Mouse (Mus musculus): ENCODE results near the gene Zbtb7b. TPM values are rescaled to one million over a fixed set of nuclear protein-coding genes. Genes with fewer than 3 reads are reported as not detected.
A peak's percentile ranks its signal among the peaks of the same experiment; 100 is the strongest.

Gene Zbtb7b
- total RNA-seq, 2 experiments from 2014 or later: 11.3 to 13.4 TPM

DNA sequence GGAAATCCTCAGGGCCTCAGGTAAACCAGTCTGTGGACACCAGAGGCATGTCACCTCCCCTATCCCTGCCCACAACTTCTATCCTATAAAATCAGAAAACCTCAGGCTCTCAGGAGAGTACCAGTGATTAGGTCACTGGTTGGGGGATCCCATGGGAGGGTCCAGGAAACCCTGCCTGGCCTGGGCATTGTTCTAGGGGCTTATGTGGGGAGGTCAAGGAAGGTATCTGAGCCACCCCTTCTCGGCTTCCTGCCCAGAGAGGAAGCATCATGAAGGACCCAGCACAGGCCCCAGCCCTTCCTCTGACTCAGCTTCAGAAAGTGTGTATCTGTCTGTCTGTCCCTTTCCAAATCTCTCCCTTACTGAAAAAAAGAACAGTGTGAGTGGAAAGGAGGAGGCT lies 46.7 kb downstream of the Zbtb7b start:
- H3K27ac ChIP-seq: peak overlapping the region; percentile 95; the same call in 1 of the 2 replicates
- no peak for DNase-seq (ENCODE audit: low spot score in 2 of 2)
- H3K4me3 ChIP-seq: no peak overlapping the region
- TF ChIP-seq CTCF (conservative IDR thresholded peaks at IDR 0.05): no peak

DNA sequence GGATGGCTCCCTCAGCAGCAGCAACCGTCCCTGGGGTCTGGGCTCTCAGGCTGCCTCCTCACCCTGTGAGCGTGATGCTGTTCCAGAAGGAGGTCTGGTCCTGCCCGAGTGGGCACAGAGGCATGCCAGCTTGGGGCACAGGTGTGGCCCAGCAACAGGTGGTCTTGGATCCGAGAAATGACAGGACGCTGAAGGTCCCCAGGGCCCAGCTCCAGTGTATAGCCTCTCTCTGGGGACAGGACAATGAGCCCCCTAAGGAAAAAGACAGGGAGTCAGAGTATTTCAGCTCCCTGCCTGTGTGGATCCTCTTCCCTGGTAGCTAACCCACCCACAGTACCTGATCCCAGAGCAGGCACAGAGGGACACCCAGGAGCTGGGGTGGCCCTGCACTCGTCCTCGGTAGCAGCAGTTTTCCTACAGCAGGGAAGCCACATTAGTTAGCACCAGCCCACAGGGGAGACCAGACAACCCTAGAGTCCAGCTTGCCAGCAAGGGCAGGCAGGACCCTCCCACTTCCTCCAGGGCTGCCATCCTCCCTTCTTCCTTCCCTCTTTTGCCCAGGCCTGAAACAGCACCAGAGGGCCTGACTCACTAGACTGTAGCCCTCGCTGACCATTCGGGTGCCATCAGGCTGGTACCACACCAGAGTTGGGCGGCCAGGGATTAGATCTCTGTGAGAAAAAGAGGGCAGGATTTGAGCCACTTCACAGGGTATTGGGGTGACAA lies 47.6 kb downstream of the Zbtb7b start:
- Histone ChIP-seq H3K4me3 (no peak overlapping the region), H3K27ac (no peak overlapping the region)
- TF ChIP-seq CTCF (conservative IDR thresholded peaks at IDR 0.05): no peak
- no peak for DNase-seq (ENCODE audit: low spot score in 2 of 2)

DNA sequence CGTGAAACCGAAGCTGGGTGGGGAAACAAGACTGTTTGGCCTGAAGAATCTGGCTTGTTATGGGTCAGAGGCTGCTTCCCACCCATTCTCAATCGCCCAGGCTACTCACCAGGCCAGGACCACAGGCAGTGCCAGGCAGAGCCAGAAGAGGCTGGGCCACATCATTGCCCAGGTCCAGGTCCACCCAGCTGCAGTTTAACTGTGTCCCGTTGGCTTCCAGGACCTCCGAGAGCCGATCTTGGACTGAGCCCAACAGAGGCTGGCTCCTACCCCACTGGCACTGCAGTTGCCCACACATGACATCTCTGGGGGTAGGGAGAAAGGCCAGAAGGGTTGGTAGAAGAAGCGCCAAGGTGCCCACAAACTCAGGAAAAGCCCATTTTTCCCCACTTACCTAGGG lies 51.3 kb downstream of the Zbtb7b start:
- no peak for DNase-seq (ENCODE audit: low spot score in 2 of 2)
- H3K4me3 ChIP-seq: no peak overlapping the region
- TF ChIP-seq CTCF (conservative IDR thresholded peaks at IDR 0.05): no peak
- no peak overlapping the region for H3K27ac ChIP-seq

GRCm38 (mm10) chr3:89341794-89342193 lies 52.8 kb downstream of the Zbtb7b start:
- no peak for DNase-seq (ENCODE audit: low spot score in 2 of 2)
- Histone ChIP-seq H3K4me3 (no peak overlapping the region), H3K27ac (0 out of 2 replicates have a peak overlapping the region, but pooled peaks have one; percentile 18)
- no peak for TF ChIP-seq CTCF (conservative IDR thresholded peaks at IDR 0.05)

GRCm38 (mm10) chr3:89340465-89340864 lies 54.1 kb downstream of the Zbtb7b start:
- Histone ChIP-seq H3K4me3 (no peak overlapping the region), H3K27ac (no peak overlapping the region)
- TF ChIP-seq CTCF (conservative IDR thresholded peaks at IDR 0.05): peak; percentile 93
- peak; percentile 74 to 93 for DNase-seq (ENCODE audit: low spot score in 2 of 2)

- no peak overlapping the region for H3K27ac ChIP-seq
Measured at GRCm38 (mm10) chr3:89339416-89339815, 55.2 kb downstream of the Zbtb7b start.

GRCm38 (mm10) chr3:89337721-89338578 lies 56.6 kb downstream of the Zbtb7b start, which contains the start of gene Efna4:
Gene Efna4, minus strand, starts transcription at chr3:89338028.
- TF ChIP-seq CTCF (conservative IDR thresholded peaks at IDR 0.05): no peak
- H3K27ac ChIP-seq: peak within 1 kb of the TSS; percentile 83

More at GRCm38 (mm10) chr3:89339416-89339815, 55.2 kb downstream of the Zbtb7b start:
- peak; percentile 72 to 76 for DNase-seq (ENCODE audit: low spot score in 2 of 2)
- peak; percentile 97 for TF ChIP-seq CTCF (conservative IDR thresholded peaks at IDR 0.05)
- no peak overlapping the region for H3K4me3 ChIP-seq

DNA sequence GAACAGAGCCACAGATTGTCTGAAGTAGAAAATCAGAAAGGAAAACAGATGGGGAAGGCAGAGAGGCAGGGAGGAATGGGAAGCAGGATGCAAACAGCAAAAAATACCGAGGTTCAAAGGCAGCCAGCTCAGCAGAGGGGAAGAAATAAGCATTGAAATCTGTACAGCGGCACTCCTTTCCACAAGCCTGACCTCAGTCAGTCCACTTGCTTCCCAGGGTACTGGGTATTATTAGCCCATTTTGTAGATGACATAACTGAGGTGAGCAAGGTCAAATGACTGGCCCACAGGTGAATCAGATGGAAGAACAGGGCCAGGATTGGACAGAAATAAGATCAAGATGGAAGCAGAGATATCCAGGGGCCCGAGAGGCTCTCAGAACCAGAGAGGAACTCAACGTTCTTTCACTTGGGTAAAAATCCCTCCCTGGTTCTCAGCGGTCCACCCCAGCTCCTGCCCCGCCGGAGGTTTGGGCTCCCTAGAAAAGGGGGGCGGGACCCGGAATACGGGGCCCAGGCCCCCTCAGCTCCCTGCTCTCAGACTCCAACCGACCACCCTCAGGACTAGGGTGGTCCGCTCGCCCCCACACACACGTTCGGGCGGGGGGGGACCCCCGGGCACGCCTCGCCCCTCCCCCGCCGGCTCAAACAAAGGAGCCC lies 57.4 kb downstream of the Zbtb7b start:
- DNase-seq (ENCODE audit: low spot score in 2 of 2): peak in 1 of 2 experiments; percentile 54
- TF ChIP-seq CTCF (conservative IDR thresholded peaks at IDR 0.05): no peak
- peak overlapping the region; percentile 83 for H3K27ac ChIP-seq
- H3K4me3 ChIP-seq: peak overlapping the region; percentile 66

More at GRCm38 (mm10) chr3:89337721-89338578, 56.6 kb downstream of the Zbtb7b start, which contains the start of gene Efna4:
- peak within 1 kb of the TSS; percentile 66 for H3K4me3 ChIP-seq
- no peak for DNase-seq (ENCODE audit: low spot score in 2 of 2)

GRCm38 (mm10) chr3:89336529-89336928 lies 58.0 kb downstream of the Zbtb7b start:
- H3K27ac ChIP-seq: peak overlapping the region; percentile 83
- TF ChIP-seq CTCF (conservative IDR thresholded peaks at IDR 0.05): no peak
- no peak for DNase-seq (ENCODE audit: low spot score in 2 of 2)
- H3K4me3 ChIP-seq: no peak overlapping the region

GRCm38 (mm10) chr3:89333053-89333452 lies 61.5 kb downstream of the Zbtb7b start:
- no peak for TF ChIP-seq CTCF (conservative IDR thresholded peaks at IDR 0.05)
- DNase-seq (ENCODE audit: low spot score in 2 of 2): no peak
- Histone ChIP-seq H3K4me3 (no peak overlapping the region), H3K27ac (no peak overlapping the region)

DNA sequence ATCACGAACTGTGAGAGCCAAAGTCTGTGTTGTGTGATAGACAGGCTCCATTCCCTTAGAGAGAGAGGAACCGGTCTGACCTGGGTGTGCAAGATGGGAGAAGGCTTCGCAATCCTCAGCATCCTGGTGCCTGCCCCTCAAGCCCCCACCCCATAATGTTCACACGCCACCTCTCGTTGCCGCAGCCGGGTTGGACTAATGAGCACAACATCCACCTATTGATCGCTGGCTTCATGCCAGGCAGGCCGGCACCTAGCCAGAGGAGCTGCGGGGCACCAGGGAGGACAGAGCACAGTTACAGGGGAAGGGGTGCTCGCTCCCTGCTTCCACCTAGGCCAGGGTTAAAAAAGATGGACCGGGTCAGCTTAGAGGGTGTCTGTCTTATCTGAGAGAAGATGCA lies 62.1 kb downstream of the Zbtb7b start:
- Histone ChIP-seq H3K4me3 (no peak overlapping the region), H3K27ac (no peak overlapping the region)
- TF ChIP-seq CTCF (conservative IDR thresholded peaks at IDR 0.05): no peak
- DNase-seq (ENCODE audit: low spot score in 2 of 2): no peak

GRCm38 (mm10) chr3:89332013-89332412 lies 62.6 kb downstream of the Zbtb7b start:
- no peak for TF ChIP-seq CTCF (conservative IDR thresholded peaks at IDR 0.05)
- Histone ChIP-seq H3K27ac (no peak overlapping the region), H3K4me3 (no peak overlapping the region)
- DNase-seq (ENCODE audit: low spot score in 2 of 2): no peak

- no peak overlapping the region for H3K4me3 ChIP-seq
- H3K27ac ChIP-seq: no peak overlapping the region
- DNase-seq (ENCODE audit: low spot score in 2 of 2): no peak
- TF ChIP-seq CTCF (conservative IDR thresholded peaks at IDR 0.05): no peak
Measured at GRCm38 (mm10) chr3:89331561-89331960, 63.0 kb downstream of the Zbtb7b start.
